Mouse (Mus musculus) liver, embryonic 14.5 days (tissue): ENCODE data around the gene Mxra7.

ENCODE experiments used
- CTCF ChIP-seq: IDR thresholded peaks from 2 replicates; pipeline ENCODE4 v1.5.1; 2016; ENCODE audit warnings: antibody characterized with exemption, low read depth, control low read depth
- EP300 ChIP-seq: IDR thresholded peaks from 2 replicates; pipeline ENCODE4 v1.6.1; 2016; ENCODE audit warnings: antibody characterized with exemption, low read depth

GRCm38 (mm10) chr11:116873987-116874386 lies 46.1 kb upstream of the Mxra7 start:
- TF ChIP-seq CTCF (no peak), EP300 (no peak)
